Mouse (Mus musculus): Measurements from ENCODE around the gene Rere. TPM values are rescaled to one million over a fixed set of nuclear protein-coding genes. Genes with fewer than 3 reads are reported as not detected.

The Rere gene
- total RNA-seq, 2 experiments from 2014 or later, result 53.8 to 56.9 TPM

GRCm38 (mm10) chr4:150664726-150665125 is 383.3 kb downstream of the Rere start:
- DNase-seq, result no peak

- DNase-seq, result no peak
These were observed 384.4 kb downstream of the Rere start for GRCm38 (mm10) chr4:150665806-150666205.

Other genes starting within 250 kb of the Rere start
- gene Gpr157, start 194.3 kb upstream of the Rere start, total RNA-seq (2021), result 10 to 100 TPM; 18.8 to 19.2 TPM
- gene Slc2a5, start 162.4 kb upstream of the Rere start, total RNA-seq (2021), result 1 to 10 TPM; 2.0 to 2.4 TPM
- not detected for gene Slc2a7, start 132.7 kb upstream of the Rere start, total RNA-seq (2021)
- not detected for gene Car6, start 80.3 kb upstream of the Rere start, total RNA-seq (2021)
- 100 to 1,000 TPM; 469 to 474 TPM for gene Eno1, start 44.9 kb upstream of the Rere start, total RNA-seq (2021)

Data from gastrocnemius, postnatal 10 days (tissue).